Mouse (Mus musculus) granulocyte monocyte progenitor cell, adult 5-6 weeks (primary cell): ENCODE measurements at regions not wholly inside any gene's neighbourhood (a gene's known extent, or its start where the extent isn't known, plus 50 kb on each side); places are given as distances from the start of the nearest gene placed in this dataset.

ENCODE experiments used
- ATAC-seq: replicated peaks from 2 replicates; pipeline ENCODE4 v1.8.0; 2016; ENCODE audit warnings: mild to moderate bottlenecking, moderate TSS enrichment, inconsistent platforms; ENCODE audit not compliant: poor library complexity, severe bottlenecking

- no peak for ATAC-seq
Measured at GRCm38 (mm10) chr2:160503597-160504393, 136.9 kb upstream of the Mafb start.

DNA sequence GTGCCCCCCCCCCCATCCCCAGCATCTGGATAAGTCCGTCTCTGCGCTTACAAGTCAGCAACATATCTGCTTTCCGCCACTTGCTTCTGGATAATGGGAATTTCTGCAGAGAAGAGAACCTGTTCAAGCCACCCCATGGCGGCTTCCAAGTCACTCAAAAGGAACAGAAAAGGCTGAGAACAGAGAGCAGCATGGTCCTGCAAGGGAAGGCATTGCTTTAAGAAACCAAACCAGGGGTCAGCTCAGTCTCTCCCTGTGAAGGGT, 137.5 kb upstream of the Mafb start:
- ATAC-seq: no peak

DNA sequence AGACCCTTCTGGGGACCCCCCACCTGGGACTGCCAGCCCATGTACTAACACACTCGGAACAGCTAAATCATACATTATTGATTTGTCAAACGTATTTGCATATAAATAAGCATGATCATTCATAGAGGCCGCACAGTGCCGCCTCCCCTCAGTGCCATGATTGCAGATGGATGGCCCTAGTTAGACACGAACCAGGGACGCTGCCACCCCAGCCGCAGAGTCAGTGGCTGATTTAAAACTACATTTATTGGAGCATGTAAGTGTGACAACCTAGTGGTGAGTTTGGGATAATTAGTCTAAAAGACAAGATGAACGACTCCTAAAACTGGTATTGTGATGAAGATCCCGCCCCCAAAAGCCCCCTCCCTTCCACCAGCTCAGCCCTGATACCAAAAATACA, 138.3 kb upstream of the Top1 start:
- ATAC-seq: no peak

DNA sequence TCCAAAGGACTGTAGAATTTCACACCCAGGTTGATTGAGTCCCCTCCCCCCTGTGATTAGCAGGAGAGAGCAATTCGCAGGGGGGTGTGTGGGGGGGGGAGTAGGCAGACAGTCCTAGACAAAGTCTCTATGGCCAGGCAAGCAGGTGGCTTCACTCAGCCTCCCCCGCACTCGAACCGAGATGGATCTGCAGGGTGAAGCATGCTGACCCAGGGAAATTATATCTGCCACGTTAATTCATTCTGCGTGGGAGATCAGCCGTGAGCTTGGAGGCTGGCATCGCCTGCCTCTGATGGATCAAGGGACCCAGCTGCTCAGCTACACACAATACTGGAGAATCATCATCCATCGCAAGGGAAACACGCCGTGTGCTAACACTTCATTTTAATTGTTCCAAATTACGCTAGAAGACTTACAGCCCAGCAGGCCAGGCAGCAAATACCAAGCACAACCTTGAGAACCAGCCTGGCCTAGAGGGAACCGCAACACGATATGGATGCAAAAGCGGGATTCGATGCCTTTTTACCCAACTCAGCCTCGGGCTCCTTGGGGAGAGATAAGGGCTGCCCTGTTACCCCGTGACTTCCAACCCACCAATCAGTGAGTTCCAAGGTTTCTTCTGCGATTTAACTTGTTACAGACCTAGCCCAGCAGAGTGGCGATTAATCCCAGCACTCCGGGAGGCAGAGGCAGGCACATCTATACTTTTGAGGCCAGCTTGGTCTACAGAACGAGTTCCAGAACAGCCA, 137.7 kb upstream of the Top1 start:
- no peak for ATAC-seq

GRCm38 (mm10) chr2:160510159-160510558, 135.5 kb upstream of the Top1 start:
- ATAC-seq: peak; percentile 25; the same call in 1 of the 2 replicates

DNA sequence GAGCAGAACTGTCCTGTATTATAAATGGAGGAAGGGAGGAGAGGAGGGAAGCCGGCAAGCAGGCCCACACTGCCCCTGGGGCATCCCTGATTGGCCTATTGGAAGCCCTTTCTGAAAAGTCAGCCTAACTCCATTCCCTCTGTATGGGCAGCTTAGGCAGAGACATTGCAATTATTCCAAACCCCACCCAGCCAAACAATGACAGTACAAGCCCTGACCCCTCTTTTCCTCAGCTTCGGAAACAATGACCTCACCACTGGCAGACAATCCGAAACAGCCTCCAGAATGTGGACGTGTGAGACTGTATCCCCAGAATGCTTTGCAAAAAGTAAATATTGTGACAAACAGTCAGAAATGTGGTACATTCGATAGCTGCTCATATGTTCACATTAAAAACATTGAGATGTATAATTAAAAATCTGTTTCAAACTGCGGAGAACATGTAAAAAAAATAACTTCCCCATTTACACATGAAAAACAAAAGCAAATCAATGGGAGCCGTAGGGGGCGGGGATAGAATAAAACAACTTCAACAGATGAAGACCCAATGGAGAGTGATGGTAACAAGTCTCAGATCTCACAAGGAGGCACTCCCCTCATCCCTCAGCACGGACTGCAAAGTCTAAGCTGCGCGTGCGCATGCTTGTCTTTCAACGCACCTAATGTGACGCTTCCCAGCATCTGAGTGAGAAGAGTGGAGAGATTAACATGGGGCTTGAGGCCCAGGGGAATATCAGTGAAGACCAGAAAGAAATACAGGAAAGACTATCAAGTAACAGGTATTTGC, 134.9 kb upstream of the Top1 start:
- ATAC-seq: no peak

- ATAC-seq: no peak
Measured at GRCm38 (mm10) chr2:160515621-160516020, 130.1 kb upstream of the Top1 start.

DNA sequence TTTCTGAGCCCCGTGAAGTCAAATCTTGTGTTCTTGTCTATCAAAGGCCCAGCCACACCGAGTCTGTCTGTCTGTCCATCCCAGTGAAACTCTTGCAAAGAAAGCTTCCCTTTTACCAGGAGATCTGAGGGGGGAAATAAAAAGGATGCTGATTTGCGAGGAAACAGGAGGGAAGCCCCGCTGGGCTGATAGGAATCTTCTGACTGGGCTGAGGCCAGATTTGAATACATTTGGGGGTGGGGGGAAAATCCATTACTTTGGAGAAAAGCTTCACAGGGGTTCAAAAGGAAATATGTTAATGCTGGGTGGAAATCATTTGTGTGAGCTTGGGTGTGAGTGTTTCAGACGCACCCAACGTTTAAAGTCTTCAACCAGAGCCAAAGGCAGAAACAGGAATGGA, 129.2 kb upstream of the Top1 start:
- ATAC-seq: no peak

DNA sequence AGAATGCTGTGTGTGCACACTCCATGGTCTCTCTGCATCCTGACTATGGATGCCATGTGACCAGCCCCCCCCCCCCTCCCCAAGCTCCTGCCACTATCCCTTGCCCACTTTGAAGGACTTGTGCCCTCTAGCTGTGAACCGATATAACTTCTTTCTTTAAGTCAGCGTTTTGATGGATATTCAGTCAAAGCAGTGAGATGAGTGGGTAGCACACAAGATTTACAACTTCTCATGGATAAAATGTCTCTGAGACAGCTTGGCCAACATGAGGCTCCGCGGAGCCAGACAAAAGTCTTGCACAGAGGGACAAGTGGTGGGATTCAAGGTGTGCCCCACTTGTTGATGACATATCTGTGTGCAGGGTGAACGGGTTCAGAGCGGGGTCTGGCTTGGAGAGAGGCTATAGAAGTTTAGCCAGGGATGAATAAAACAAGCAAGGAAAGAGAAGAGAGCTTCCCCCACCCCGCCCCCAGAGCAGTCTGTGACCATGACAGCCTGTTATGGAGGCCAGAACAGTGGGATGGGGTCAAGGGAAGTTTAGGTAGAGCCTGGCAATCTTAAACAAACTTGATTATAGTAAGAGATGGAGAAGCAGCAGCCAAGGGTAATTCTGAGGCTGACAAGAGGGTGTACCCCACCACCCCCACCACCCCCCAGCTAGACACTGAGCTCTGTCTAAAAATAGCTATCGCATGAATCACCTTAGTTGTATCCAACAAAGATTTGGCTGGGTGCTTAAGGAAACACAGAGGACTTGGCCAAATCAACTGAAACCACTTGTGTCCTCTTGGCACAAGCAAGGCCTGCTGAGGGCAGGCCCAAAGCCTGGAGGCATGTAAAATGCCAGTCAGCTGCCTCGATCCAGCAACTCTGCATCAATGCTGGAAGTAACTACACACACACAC, 120.1 kb upstream of the Top1 start:
- no peak for ATAC-seq

DNA sequence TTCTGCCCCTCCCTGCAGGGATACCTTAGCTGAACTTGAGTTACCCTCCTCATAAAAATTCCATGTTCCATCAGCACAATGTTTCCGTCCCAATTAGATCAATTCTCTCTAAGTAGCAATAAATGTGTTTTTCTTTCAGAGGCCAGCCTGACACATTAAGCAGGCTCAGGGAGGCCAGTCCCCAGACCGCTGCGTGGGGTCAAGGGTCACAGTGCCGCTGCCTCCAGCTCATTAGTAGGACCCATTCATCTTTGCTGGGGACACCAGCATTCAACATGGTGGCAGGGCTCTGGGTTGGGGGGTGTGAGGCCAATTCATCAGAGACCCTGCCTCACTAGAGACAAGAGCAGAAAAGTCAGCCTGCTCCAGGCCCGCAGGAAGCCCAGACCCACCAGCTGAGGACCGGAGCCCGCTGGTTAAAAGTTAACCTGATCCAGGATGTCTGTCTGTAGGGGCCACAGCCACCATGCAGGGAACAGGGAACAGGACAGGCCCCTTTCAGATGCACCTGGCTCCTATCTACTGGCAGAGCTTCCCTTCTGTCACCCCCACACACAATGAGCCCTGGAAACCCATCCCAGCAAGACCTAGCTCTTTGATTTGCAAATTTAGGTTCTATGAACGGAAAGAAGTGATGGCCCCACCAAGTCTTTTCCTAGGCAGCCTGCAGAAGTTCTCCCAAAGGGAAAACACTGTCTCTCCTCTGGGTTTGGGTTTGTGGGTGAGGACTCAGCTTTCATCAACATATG, 119.1 kb upstream of the Top1 start:
- ATAC-seq: no peak

- ATAC-seq: no peak
Measured at GRCm38 (mm10) chr2:160529306-160529705, 116.4 kb upstream of the Top1 start.

DNA sequence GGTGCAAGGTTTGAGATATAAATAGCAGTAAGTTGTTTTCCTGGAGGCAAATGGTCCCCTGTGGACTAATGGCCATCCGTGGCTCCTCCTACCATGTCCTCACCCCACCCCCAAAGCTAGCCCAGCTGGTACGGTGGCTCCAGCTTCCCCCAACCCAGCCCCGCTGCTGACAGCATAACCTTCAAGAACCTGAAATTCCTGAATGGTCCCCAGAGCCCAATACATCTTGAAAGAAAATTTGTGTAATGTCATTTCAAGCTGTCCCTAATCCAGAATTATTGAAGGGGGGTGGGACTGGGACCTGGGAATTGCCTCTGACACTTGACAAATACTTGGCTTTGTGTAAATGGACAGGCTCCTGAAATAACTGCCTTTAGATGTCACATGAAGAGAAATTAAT, 115.3 kb upstream of the Top1 start:
- no peak for ATAC-seq

DNA sequence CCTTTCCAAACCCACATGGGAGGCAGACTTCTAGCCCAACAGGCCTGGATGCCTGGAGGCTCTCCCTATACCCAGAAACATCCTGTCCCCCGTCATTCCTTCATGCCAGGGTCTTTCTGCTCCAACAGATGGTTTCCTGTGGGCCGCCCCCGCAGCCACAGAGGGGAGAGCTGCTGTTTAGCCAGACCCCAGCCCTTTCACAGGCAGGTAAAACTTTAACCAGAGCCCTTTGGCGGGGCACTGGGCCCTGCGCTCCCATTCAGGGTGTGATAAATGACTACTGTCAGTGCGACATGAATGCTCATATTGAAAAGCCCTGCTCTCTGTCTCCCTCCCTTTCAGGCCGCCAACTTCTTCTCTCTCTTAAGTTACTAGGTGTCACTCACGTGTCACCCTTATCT, 108.4 kb upstream of the Top1 start:
- no peak for ATAC-seq

DNA sequence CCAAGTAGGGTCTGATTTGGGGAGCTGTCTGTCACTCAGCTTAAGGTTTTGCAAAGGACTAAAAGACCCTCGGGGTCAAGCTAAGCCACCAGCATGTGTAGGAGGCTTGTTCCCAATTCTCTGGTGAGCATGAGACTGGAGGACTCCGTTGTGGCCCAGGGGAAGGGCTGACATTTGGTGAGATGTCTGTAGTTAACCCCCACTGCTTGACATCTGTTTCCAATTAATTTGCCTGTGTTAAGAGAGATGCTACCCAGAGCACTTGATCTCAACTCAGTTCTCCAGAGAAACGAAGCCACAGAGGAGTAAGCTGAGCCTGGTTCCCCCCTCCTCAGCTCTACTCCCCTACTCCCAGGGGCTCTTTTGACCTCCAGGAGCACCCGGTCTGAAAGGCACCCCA, 100.2 kb upstream of the Top1 start:
- no peak for ATAC-seq

DNA sequence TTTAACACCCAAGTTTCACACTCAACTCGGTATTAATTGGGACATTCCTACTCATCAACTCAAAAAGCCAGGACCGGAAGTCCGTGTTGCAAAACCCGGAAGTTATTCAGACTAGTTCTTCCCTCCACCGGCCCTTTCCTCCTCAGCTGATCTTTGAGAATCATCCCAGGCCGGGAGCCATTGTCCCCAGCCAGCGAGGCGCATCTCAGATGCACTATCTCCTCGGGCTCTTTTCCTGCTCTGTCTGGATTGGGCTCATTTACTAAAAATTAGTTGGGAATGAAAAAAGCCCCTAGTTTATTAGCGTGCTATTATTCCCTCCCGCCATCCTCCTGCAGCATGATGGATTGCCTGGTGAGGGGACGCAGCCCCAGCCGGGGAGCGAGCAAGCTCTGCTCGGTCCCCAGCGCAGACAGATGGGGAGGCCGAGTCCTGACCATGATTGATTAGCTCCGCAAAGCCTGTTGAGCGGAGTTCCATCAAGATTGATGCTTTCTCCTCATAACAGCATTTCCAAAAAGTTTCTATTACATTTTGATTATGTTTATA, 93.5 kb upstream of the Top1 start:
- ATAC-seq: no peak

- ATAC-seq: no peak
Measured at GRCm38 (mm10) chr2:160561711-160562110, 84.0 kb upstream of the Top1 start.

GRCm38 (mm10) chr2:160567813-160568212, 77.9 kb upstream of the Top1 start:
- no peak for ATAC-seq

- ATAC-seq: 0 out of 2 replicates have a peak, but pooled peaks have one; percentile 20
Measured at GRCm38 (mm10) chr2:160569496-160569895, 76.2 kb upstream of the Top1 start.
